Mouse (Mus musculus): ENCODE measurements around the gene Cdc45. TPM values are rescaled to one million over a fixed set of nuclear protein-coding genes. Genes with fewer than 3 reads are reported as not detected.

Gene Cdc45
- total RNA-seq, 1 experiment = 53.5 TPM

DNA sequence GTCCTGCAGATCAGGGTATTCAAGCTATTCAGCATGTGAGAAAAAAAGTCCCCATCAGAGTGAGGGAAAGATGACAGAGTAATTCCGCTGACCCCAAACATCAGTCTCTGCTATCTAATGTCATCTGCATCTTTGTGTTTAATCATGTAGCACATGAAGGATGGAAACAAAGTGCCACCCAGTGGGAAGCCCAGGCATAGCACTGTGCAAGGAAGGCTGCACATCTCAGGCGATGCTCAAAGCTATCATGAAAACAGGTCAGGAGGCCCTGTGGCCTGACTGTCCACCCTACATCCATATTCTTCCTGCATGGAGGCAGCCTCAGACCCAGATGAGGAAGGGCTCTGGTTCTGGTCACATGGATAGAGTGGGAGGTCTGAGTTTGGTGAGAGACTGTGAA is 12.9 kb downstream of the Cdc45 start:
- H3K4me3 ChIP-seq (ENCODE audit: insufficient read depth in 1 of 2, low read depth in 1 of 2, low read length in 2 of 2, poor library complexity in 1 of 2, severe bottlenecking in 1 of 2) = no peak overlapping the region
- no peaks in the 10 kb centered on the region for H3K9me3 ChIP-seq (ENCODE audit: control insufficient read depth, insufficient read depth, low read depth, low read length)
- no peak for DNase-seq (ENCODE audit: low read depth, low spot score)
- no peak overlapping the region for H3K9ac ChIP-seq (ENCODE audit: insufficient read depth, low read depth, low read length, poor library complexity, severe bottlenecking)
- TF ChIP-seq ZC3H11A (IDR thresholded peaks at IDR 0.05; ENCODE audit: borderline replicate concordance, low read depth, low read length) (0 out of 2 replicates have a peak, but pooled peaks have one; percentile 46), HCFC1 (IDR thresholded peaks at IDR 0.05; ENCODE audit: borderline replicate concordance, insufficient read depth, low read length) (no peak)
- H3K4me1 ChIP-seq (ENCODE audit: control insufficient read depth in 2 of 2, insufficient read depth in 2 of 2, low read length in 2 of 2, poor library complexity in 1 of 2) = no peaks in the 10 kb centered on the region
- no peak overlapping the region for H3K27ac ChIP-seq (ENCODE audit: insufficient read depth, low read depth, low read length, poor library complexity, severe bottlenecking)
- in situ Hi-C loops (cut with MboI; ENCODE audit: low sequenced_read_pairs in 2 of 2, unreplicated experiment in 2 of 2) = loop anchor here (10.0 kb wide), 1 partner anchor 104 kb away; no protein-coding TSS in a partner anchor
- peaks cover 50% of the 10 kb centered on the region for H3K36me3 ChIP-seq (ENCODE audit: control insufficient read depth, insufficient read depth, low read length, poor library complexity, severe bottlenecking)

DNA sequence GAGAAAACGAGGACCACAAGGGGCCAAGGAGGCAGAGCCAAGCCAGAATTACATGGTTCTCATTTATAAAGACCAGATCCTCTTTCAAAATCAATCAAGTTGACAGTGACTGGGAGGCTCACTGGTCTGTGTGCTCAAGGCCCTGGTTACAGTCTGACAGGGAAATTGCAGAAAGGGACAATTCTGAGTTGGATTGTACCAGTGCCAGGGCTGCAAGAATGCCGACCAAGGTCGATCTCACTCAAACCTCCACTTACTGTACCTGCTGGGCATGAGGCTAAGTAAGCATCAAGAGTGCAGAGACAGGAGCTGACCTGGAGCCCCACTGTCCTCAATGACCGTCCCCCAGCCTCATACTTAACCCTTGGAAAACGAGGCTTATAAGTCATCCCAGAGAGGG is 13.6 kb downstream of the Cdc45 start:
- TF ChIP-seq CHD2 (IDR thresholded peaks at IDR 0.05; ENCODE audit: low read depth, low read length) (no peak), MAFK (IDR thresholded peaks at IDR 0.05; ENCODE audit: insufficient read depth, low read depth, low read length) (no peak), ZNF384 (IDR thresholded peaks at IDR 0.05; ENCODE audit: low read depth, low read length) (no peak), HCFC1 (IDR thresholded peaks at IDR 0.05; ENCODE audit: borderline replicate concordance, insufficient read depth, low read length) (no peak), ZC3H11A (IDR thresholded peaks at IDR 0.05; ENCODE audit: borderline replicate concordance, low read depth, low read length) (no peak)

DNA sequence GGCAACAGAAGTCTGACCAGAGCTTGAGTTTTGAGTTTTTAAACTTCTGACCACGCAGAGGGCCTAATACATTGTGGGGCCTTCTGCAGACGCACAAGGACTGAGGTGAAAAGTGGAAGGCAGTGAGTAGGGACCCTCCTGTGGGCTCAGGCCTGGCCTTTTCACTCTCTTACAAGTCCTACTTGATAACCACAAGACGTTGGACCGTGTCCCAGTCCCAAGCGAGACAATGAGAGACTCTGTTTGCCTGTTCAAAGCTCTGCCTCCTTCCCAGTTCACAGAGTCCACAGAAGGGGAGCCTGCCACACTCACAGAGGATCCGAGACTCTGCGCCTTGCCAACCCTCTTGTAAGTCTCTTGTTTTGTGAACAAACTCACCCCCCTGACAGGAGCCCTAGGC is 15.1 kb downstream of the Cdc45 start:
- TF ChIP-seq HCFC1 (IDR thresholded peaks at IDR 0.05; ENCODE audit: borderline replicate concordance, insufficient read depth, low read length) (no peak), ZNF384 (IDR thresholded peaks at IDR 0.05; ENCODE audit: low read depth, low read length) (no peak), MAFK (IDR thresholded peaks at IDR 0.05; ENCODE audit: insufficient read depth, low read depth, low read length) (no peak), CHD2 (IDR thresholded peaks at IDR 0.05; ENCODE audit: low read depth, low read length) (no peak), ZC3H11A (IDR thresholded peaks at IDR 0.05; ENCODE audit: borderline replicate concordance, low read depth, low read length) (no peak)
- H3K27ac ChIP-seq (ENCODE audit: insufficient read depth, low read depth, low read length, poor library complexity, severe bottlenecking) = no peak overlapping the region
- H3K4me1 ChIP-seq (ENCODE audit: control insufficient read depth in 2 of 2, insufficient read depth in 2 of 2, low read length in 2 of 2, poor library complexity in 1 of 2) = no peaks in the 10 kb centered on the region
- H3K4me3 ChIP-seq (ENCODE audit: insufficient read depth in 1 of 2, low read depth in 1 of 2, low read length in 2 of 2, poor library complexity in 1 of 2, severe bottlenecking in 1 of 2) = no peak overlapping the region
- in situ Hi-C loops (cut with MboI; ENCODE audit: low sequenced_read_pairs in 2 of 2, unreplicated experiment in 2 of 2) = loop anchor here (10.0 kb wide), 1 partner anchor 102 kb away; no protein-coding TSS in a partner anchor
- DNase-seq (ENCODE audit: low read depth, low spot score) = no peak
- no peak overlapping the region for H3K9ac ChIP-seq (ENCODE audit: insufficient read depth, low read depth, low read length, poor library complexity, severe bottlenecking)
- no peaks in the 10 kb centered on the region for H3K9me3 ChIP-seq (ENCODE audit: control insufficient read depth, insufficient read depth, low read depth, low read length)
- H3K36me3 ChIP-seq (ENCODE audit: control insufficient read depth, insufficient read depth, low read length, poor library complexity, severe bottlenecking) = peaks cover 60% of the 10 kb centered on the region

More for the DNA sequence above, 13.6 kb downstream of the Cdc45 start:
- Histone ChIP-seq H3K4me1 (ENCODE audit: control insufficient read depth in 2 of 2, insufficient read depth in 2 of 2, low read length in 2 of 2, poor library complexity in 1 of 2) (no peaks in the 10 kb centered on the region), H3K9me3 (ENCODE audit: control insufficient read depth, insufficient read depth, low read depth, low read length) (no peaks in the 10 kb centered on the region), H3K4me3 (ENCODE audit: insufficient read depth in 1 of 2, low read depth in 1 of 2, low read length in 2 of 2, poor library complexity in 1 of 2, severe bottlenecking in 1 of 2) (no peak overlapping the region), H3K27ac (ENCODE audit: insufficient read depth, low read depth, low read length, poor library complexity, severe bottlenecking) (no peak overlapping the region), H3K36me3 (ENCODE audit: control insufficient read depth, insufficient read depth, low read length, poor library complexity, severe bottlenecking) (peaks cover 53% of the 10 kb centered on the region), H3K9ac (ENCODE audit: insufficient read depth, low read depth, low read length, poor library complexity, severe bottlenecking) (no peak overlapping the region)
- in situ Hi-C loops (cut with MboI; ENCODE audit: low sequenced_read_pairs in 2 of 2, unreplicated experiment in 2 of 2) = loop anchor here (10.0 kb wide), 1 partner anchor 103 kb away; no protein-coding TSS in a partner anchor
- DNase-seq (ENCODE audit: low read depth, low spot score) = no peak

DNA sequence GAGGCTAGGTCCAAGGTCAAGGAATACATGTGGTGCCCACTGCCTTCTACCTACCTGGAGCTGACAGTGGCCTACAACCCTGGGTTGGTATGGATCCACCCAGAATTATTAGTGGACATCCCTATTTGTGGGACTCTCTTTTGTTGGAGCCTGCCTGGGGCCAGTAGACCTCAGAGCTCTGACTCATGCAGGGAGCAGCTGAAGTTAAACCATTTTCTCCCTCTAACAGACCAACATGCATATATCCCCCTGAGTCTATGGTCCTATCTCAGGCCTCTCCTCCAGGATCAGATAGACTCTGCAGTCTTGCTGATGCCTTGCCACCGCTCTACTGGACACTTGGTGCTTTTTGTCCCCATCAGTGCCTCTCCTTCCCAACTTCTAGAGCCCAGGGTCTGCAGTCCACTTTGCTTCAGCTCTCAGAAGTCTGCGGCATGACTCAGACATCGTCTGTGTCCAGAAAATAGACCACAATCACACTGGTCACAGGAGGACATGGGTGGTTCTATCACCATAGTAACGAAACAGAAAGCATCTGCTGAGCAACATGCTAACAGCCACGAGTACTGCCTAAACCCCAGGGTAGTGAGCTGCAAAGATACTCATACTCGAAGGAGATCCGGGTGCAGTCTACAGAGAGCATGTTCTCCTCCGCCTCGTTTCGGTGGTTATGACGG is 16.4 kb downstream of the Cdc45 start:
- Histone ChIP-seq H3K9ac (ENCODE audit: insufficient read depth, low read depth, low read length, poor library complexity, severe bottlenecking) (no peak overlapping the region), H3K27ac (ENCODE audit: insufficient read depth, low read depth, low read length, poor library complexity, severe bottlenecking) (no peak overlapping the region), H3K36me3 (ENCODE audit: control insufficient read depth, insufficient read depth, low read length, poor library complexity, severe bottlenecking) (peaks cover 57% of the 10 kb centered on the region), H3K4me3 (ENCODE audit: insufficient read depth in 1 of 2, low read depth in 1 of 2, low read length in 2 of 2, poor library complexity in 1 of 2, severe bottlenecking in 1 of 2) (no peak overlapping the region), H3K9me3 (ENCODE audit: control insufficient read depth, insufficient read depth, low read depth, low read length) (no peaks in the 10 kb centered on the region), H3K4me1 (ENCODE audit: control insufficient read depth in 2 of 2, insufficient read depth in 2 of 2, low read length in 2 of 2, poor library complexity in 1 of 2) (no peaks in the 10 kb centered on the region)
- in situ Hi-C loops (cut with MboI; ENCODE audit: low sequenced_read_pairs in 2 of 2, unreplicated experiment in 2 of 2) = loop anchor here (10.0 kb wide), 1 partner anchor 101 kb away; no protein-coding TSS in a partner anchor
- DNase-seq (ENCODE audit: low read depth, low spot score) = no peak
- TF ChIP-seq HCFC1 (IDR thresholded peaks at IDR 0.05; ENCODE audit: borderline replicate concordance, insufficient read depth, low read length) = no peak
- no peak for TF ChIP-seq CHD2 (IDR thresholded peaks at IDR 0.05; ENCODE audit: low read depth, low read length)
- TF ChIP-seq MAFK (IDR thresholded peaks at IDR 0.05; ENCODE audit: insufficient read depth, low read depth, low read length) = no peak
- no peak for TF ChIP-seq ZC3H11A (IDR thresholded peaks at IDR 0.05; ENCODE audit: borderline replicate concordance, low read depth, low read length)
- TF ChIP-seq ZNF384 (IDR thresholded peaks at IDR 0.05; ENCODE audit: low read depth, low read length) = no peak
